Mouse (Mus musculus): ENCODE data around the gene Mad2l1bp.

DNA sequence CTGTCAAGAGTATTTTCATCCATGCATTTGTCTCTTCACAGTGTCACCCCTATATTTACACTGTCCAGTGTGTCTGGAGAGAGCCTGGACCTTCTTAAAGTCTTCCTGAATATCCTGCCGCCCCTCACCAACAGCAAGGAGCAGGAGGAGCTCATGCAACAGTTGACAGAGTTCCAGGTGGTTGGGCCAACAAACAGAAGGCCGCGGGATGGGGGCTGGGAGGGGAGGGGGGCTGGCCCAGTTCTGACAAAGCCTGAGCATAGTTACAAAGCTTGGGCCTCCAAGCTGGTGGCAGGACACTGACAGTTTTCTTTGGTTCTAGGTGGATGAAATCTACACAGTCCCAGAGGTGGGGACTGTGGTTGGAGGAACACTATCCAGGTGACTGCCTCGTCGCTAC lies 12.9 kb upstream of the Mad2l1bp start:
- no peak for TF ChIP-seq POLR2A (IDR thresholded peaks at IDR 0.05; ENCODE audit: low read depth, low read length)
- no peak for TF ChIP-seq ZC3H11A (IDR thresholded peaks at IDR 0.05; ENCODE audit: low read depth, low read length)
- no peak for TF ChIP-seq ETS1 (conservative IDR thresholded peaks at IDR 0.05; ENCODE audit: low read depth, low read length)
- no peak for TF ChIP-seq MAFK (IDR thresholded peaks at IDR 0.05; ENCODE audit: insufficient replicate concordance, low read length)
- no peak for TF ChIP-seq CTCF (conservative IDR thresholded peaks at IDR 0.05 in 1 of 2, IDR thresholded peaks at IDR 0.05 in 1 of 2; ENCODE audit: low read depth in 2 of 2, low read length in 2 of 2)
- no peak for TF ChIP-seq JUN (IDR thresholded peaks at IDR 0.05; ENCODE audit: insufficient read depth, low read depth, low read length)
- TF ChIP-seq JUND (conservative IDR thresholded peaks at IDR 0.05; ENCODE audit: low read depth, low read length), result no peak
- no peak for TF ChIP-seq MAZ (IDR thresholded peaks at IDR 0.05; ENCODE audit: low read depth, low read length)
- no peak for TF ChIP-seq ZNF384 (IDR thresholded peaks at IDR 0.05; ENCODE audit: low read depth, low read length)
- no peak for TF ChIP-seq EP300 (IDR thresholded peaks at IDR 0.05; ENCODE audit: low read length)
- no peak for TF ChIP-seq SIN3A (IDR thresholded peaks at IDR 0.05; ENCODE audit: low read length)

All from CH12.LX (cell line).